Mouse (Mus musculus) kidney, postnatal 10 days (tissue): ENCODE measurements at regions not wholly inside any gene's neighbourhood (a gene's known extent, or its start where the extent isn't known, plus 50 kb on each side); places are given as distances from the start of the nearest gene placed in this dataset.

Experiments
- DNase-seq: peaks from one replicate; pipeline ENCODE4 v3.0.0; 2021; ENCODE audit warnings: mixed read lengths

GRCm38 (mm10) chr8:76309200-76309599 lies 590.0 kb upstream of the Nr3c2 start:
- no peak for DNase-seq

- no peak for DNase-seq
Measured at GRCm38 (mm10) chr8:76328540-76328939, 570.7 kb upstream of the Nr3c2 start.

DNA sequence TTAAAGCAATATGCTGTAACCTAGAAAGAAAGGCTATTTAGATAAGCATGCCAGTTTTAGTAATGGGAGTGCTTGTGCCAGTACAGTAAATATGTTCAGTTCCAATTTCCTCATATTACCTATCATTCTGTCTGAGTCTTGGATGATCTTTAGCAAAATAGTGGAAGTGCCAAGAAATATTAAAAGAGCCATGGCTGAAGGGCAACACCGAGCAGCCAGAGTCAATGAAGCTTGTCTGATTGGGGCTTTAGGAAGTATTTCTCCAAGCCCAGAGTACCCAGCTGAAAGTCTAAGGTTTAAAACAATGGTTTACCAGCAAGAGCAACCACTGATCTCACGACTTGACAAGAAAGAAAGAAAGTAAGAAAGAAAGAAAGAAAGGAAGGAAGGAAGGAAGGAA lies 556.2 kb upstream of the Nr3c2 start:
- no peak for DNase-seq

DNA sequence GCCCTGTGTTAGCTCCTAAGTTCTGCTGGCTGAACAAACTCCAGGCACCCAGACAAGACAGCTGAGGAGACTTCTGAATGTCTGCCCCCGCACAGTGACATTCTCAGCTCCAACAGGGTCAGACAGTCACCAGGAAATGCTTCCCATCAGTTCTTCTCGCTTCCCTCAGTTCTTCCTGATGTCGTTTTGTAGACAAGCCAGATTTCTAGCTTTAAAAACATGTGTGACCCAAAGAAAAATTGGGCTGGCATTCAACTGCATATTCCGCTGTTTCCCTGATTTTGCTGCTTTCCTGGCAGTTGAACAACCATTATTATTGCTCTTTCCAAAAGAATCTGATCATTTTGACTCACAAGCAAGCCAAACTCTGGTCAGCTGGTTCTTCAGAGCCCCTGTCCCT lies 553.1 kb upstream of the Nr3c2 start:
- DNase-seq = peak; percentile 9

DNA sequence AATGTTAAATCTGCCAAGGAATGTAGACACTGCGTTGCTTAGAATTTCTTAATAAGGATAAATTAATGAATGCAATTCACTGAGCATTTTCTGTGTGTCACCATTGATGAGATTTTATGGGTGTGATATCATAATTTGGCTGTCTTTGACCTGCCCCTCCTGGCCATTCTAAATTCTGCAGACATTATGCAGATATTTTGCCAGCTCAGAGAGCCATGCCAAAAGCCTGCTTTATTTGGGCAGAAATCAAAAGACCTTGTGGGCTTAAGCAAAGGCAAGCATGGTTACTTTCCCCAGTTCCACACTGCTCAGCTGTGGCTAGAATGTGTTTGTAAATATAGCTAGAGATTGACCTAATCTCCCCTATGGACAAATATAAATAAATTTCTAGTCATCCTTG lies 552.4 kb upstream of the Nr3c2 start:
- DNase-seq = no peak

DNA sequence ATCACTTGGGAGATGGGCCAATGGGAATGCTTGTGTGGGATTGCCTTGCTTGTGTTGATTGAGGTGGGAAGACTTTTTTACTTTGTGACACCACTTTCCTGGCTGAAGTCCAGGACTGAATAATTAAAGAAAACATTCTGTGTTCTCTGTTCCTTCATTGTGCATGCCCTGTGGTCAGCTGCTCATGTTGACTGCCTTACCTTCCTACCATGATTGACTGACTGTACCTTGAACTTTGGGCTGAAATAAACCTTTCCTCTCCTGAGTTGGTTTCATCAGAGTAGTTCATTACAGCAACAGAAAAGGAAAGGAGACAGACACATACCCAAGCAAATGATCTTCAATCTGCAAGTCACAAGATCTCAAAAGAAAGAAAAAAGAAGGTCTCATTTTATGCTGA lies 524.9 kb upstream of the Nr3c2 start:
- DNase-seq = no peak

DNA sequence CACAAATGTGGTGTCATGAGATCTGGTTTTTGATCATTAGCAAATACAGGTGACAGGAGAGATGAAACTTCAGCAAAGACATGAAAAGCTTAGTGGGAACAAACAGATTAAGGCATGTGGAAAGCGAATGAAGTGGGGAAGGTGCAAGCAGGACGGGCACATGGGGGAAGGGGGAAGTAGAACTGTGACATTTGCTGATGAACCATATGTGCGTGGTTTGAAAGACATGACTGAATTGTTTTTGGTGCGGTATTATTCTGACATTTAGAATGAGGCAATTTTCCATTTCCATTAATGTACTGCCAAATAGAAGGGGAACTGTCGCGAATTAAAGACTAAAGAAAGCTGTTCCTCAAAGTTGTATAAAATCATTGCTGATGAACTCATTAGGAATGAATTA lies 521.5 kb upstream of the Nr3c2 start:
- no peak for DNase-seq

- DNase-seq = no peak
Measured at GRCm38 (mm10) chr8:76381643-76382042, 517.6 kb upstream of the Nr3c2 start.

DNA sequence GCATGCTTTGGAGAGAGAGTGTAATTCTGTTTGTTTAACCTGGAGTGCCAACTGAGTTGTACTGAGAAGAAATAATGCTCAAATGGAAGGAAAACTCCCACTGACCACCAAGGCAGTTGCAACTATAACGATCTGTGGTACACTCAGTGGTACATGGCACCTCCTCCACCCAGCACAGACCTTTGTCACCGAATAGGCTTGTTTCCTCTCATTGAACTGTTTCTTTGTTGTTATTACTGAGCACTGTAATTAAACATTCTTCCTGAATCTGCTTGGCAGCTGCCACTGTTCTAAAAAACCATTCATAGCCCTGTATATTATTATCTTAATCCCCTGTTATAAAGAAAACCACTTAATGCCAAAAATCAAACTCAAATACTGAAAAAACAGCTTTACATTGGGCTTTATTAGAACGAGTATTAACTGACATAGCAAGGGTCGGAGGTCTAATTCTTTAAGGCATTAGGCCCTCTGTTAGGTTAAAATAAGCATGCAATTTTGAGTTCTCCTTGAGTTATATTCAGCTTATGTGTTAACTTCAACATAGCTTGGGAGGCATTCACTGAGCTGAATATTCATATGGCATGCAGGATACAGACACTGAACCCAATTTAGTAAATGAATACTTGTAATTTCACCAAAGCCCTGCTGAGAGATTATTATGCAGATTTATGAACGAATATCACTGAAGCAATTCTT lies 515.5 kb upstream of the Nr3c2 start:
- no peak for DNase-seq

DNA sequence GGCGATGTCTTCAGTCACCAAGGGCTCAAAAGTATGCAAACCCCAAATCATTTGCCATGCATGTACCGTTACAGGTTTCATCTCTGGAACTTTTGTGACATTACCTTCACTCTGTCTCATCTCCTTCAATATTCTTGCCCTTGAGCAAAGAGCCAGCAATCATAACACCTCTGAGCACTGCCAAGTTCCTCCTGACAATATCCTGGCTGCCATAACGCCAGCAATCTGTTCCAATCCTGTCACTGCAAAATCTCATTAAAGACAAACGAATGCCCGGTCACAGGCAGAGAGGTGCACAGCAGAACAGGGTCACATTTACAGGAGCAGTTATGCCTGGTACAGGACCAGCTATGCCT lies 515.0 kb upstream of the Nr3c2 start:
- DNase-seq = no peak

DNA sequence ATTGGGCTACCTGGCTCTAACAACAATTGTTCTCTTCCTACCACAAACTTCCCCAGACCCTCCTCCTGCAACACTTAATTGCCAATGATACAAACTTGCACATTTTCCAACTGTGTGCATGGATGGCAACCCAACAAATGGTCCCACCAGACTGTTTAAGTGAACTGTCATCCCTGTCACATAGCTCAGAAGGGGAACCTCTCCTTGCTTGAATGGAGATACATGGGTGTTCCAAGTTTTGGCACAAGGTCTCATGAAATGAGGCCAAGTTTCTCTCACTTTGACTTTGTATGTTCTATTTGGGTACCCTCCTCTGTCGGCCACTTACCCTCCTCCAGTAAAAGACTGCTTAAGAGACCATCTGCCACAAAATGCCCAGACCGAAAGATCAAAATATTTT lies 507.2 kb upstream of the Nr3c2 start:
- no peak for DNase-seq

- no peak for DNase-seq
Measured at GRCm38 (mm10) chr8:76422459-76422858, 476.8 kb upstream of the Nr3c2 start.

- DNase-seq = no peak
Measured at GRCm38 (mm10) chr8:76422861-76423532, 476.2 kb upstream of the Nr3c2 start.

- DNase-seq = no peak
Measured at GRCm38 (mm10) chr8:76429818-76430217, 469.4 kb upstream of the Nr3c2 start.

DNA sequence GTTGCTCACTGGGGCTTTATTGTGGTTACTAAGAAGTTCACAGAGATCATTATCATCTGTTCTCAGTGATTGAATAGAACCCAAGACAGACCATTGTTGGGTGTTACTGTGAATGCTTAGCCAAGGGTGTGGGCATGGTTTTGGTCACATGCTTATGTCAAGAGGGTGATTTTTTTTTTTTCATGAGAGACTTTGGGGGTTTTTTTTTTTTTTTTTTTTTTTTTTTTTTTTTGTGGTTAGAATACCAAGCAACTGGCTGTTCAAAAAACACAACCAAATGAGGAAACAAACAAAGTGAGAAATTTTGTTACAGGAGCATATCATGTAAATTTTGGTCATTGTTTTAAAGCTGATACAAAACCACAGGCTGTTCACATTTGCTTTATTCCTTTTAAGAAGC lies 466.4 kb upstream of the Nr3c2 start:
- DNase-seq = no peak

- DNase-seq = no peak
Measured at GRCm38 (mm10) chr8:76437951-76438350, 461.3 kb upstream of the Nr3c2 start.

DNA sequence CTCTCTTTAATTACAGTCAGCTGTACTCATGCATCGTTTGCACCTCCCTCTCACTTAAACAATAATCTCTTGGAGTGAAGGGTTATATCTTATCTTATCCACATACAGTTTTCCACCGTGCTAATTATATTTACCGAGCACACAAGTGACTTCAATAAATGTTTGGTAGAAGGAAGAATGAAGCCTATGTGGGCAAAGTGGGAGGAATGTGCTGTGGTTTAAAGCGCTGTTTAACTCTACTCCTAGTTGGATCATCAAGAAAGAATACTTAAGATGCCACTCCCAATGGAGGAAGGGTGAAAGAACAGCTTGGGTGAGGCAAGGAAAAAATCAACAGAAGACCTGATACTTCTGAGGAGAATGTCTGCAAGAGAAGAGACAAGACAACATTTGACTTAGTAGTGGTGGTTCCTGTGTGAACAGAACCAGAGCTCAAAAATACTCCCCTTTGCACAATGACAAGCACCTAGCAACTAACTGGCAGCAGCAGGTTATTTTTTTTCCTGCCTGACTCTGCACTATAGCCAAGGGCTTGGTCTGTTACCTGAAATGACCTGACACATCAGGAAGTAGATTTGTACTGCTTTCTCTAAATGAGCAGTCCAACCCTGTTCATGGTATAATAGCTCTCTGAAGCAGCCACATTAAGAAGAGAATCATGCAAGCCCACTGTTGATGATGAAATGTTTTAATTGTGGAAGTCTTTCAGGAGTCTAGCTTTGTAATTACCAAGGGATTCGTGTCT lies 424.6 kb upstream of the Nr3c2 start:
- DNase-seq = no peak

DNA sequence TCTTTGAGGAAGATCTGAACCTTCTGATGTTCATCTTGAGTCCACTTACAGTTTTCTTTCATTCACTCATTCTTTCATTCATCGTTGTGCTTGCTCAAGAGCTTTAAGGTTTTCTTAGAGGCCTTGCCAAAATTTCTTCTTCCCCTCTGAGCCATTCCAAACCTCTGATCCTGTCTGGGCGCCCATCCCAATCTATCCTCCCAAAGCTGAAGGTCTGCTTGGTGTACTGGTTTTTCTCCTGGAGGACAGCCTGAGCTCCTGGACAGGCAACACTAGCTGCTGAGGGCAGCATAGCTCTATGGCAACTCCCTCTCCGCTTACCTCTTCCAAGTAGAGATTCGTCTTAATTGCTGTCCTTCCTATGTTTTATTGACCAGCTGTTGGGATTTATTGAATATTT lies 420.3 kb upstream of the Nr3c2 start:
- DNase-seq = no peak

DNA sequence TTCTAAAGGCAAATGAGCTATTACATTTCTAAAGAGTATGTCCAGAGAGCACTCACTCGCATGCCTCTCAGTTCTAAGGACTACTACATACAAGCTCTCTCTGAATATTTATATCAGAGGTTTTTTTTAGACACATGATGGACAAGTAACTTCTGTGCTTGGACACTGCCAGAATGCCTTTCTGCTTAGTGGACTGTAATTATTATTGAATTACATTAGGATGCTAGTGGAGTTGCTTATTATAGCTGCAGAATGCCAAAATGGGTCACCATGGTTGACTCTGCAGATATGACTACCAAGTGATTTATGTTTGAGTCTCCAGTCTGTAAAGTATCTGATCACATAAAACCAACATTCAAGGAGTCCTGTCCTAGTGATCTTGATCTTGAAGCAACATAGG lies 395.6 kb upstream of the Nr3c2 start:
- no peak for DNase-seq

GRCm38 (mm10) chr8:76507247-76507646 lies 392.0 kb upstream of the Nr3c2 start:
- DNase-seq = no peak

GRCm38 (mm10) chr8:76509201-76509600 lies 390.0 kb upstream of the Nr3c2 start:
- no peak for DNase-seq

- no peak for DNase-seq
Measured at GRCm38 (mm10) chr8:76514132-76514531, 385.1 kb upstream of the Nr3c2 start.

GRCm38 (mm10) chr8:76538806-76539480 lies 360.3 kb upstream of the Nr3c2 start:
- no peak for DNase-seq

- DNase-seq = no peak
Measured at GRCm38 (mm10) chr8:76539638-76540037, 359.6 kb upstream of the Nr3c2 start.
